Mouse (Mus musculus): Measurements from ENCODE around the gene Gm45902. TPM values are rescaled to one million over a fixed set of nuclear protein-coding genes. Genes with fewer than 3 reads are reported as not detected.

The Gm45902 gene
- polyA plus RNA-seq, 1 experiment from 2014 or later = 7.2 TPM

Other genes starting within 250 kb of the Gm45902 start
- 77.0 and 97.4 TPM in 2 replicates for gene Nmt2, start 228.6 kb downstream of the Gm45902 start, polyA plus RNA-seq (2014; fragmentation: Nextera tagmentation; extraction: Ambion mirVana)
- gene Rpp38, start 180.1 kb downstream of the Gm45902 start, polyA plus RNA-seq (2014; fragmentation: Nextera tagmentation; extraction: Ambion mirVana) = 19.4 and 20.3 TPM in 2 replicates
- 1.7 and 1.8 TPM in 2 replicates for gene Acbd7, start 176.6 kb downstream of the Gm45902 start, polyA plus RNA-seq (2014; fragmentation: Nextera tagmentation; extraction: Ambion mirVana)
- not detected in 2 replicates for gene Olah, start 115.6 kb downstream of the Gm45902 start, polyA plus RNA-seq (2014; fragmentation: Nextera tagmentation; extraction: Ambion mirVana)
- 5.7 and 6.3 TPM in 2 replicates for gene Meig1, start 90.1 kb downstream of the Gm45902 start, polyA plus RNA-seq (2014; fragmentation: Nextera tagmentation; extraction: Ambion mirVana)
- 7.3 and 7.8 TPM in 2 replicates for gene Dclre1c, start 88.7 kb downstream of the Gm45902 start, polyA plus RNA-seq (2014; fragmentation: Nextera tagmentation; extraction: Ambion mirVana)
- gene Suv39h2, start 37.8 kb downstream of the Gm45902 start, polyA plus RNA-seq (2014; fragmentation: Nextera tagmentation; extraction: Ambion mirVana) = 19.1 and 21.4 TPM in 2 replicates
- gene Hspa14, start within 50 bp of the Gm45902 start, polyA plus RNA-seq (2014; fragmentation: Nextera tagmentation; extraction: Ambion mirVana) = 91.7 and 92.6 TPM in 2 replicates
- 0.11 and 0.30 TPM in 2 replicates for gene Cdnf, start 240 bp upstream of the Gm45902 start, polyA plus RNA-seq (2014; fragmentation: Nextera tagmentation; extraction: Ambion mirVana)
- 75.4 and 77.3 TPM in 2 replicates for gene Fam107b, start 57.7 kb upstream of the Gm45902 start, polyA plus RNA-seq (2014; fragmentation: Nextera tagmentation; extraction: Ambion mirVana)